Mouse (Mus musculus): ENCODE measurements at regions not wholly inside any gene's neighbourhood (a gene's known extent, or its start where the extent isn't known, plus 50 kb on each side); places are given as distances from the start of the nearest gene placed in this dataset.

- DNase-seq: no peak
Observed at GRCm38 (mm10) chr13:28633541-28634041, 319.9 kb downstream of the Sox4 start.

GRCm38 (mm10) chr13:28629431-28630331 is 323.8 kb downstream of the Sox4 start:
- no peak for DNase-seq

DNA sequence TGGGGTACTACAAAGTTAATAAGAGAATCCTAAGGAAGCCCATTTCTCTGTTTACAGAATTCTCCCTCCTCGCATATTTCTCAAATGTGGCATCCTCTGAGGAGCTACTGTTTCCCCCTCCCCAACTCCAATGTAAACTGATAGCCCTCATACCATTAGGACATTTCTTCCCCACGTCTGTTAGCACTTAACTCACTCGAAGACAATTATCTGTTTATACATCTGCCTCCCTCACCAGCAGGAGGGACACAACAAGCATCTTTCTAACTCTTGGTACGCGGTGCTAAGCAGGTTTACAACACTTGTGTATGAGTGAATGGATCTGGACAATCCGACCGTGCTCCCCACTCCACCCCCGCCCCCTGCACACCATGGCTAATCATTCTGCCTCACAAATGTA is 324.8 kb downstream of the Sox4 start:
- DNase-seq: no peak

DNA sequence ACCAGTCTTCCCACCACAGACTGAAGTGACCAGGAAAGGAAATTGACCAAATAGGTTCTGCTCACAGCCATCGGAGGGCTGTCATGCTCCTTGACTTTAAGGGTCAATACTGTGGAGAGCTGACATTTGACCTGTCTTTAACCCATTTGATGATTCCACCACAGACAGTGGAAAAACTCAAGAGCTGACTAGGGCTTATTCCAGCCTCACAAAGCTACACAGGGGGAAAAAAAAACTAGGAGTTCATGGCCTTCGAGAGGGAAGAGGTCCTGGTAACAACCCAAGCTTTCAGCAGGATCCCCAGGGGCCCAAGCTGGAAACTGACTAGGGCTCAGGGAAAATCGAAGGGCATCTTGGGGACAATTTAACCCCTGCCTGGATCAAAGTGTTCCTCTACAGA is 334.6 kb downstream of the Sox4 start:
- DNase-seq: no peak

GRCm38 (mm10) chr13:28617503-28617902 is 336.0 kb downstream of the Sox4 start:
- DNase-seq: no peak

DNA sequence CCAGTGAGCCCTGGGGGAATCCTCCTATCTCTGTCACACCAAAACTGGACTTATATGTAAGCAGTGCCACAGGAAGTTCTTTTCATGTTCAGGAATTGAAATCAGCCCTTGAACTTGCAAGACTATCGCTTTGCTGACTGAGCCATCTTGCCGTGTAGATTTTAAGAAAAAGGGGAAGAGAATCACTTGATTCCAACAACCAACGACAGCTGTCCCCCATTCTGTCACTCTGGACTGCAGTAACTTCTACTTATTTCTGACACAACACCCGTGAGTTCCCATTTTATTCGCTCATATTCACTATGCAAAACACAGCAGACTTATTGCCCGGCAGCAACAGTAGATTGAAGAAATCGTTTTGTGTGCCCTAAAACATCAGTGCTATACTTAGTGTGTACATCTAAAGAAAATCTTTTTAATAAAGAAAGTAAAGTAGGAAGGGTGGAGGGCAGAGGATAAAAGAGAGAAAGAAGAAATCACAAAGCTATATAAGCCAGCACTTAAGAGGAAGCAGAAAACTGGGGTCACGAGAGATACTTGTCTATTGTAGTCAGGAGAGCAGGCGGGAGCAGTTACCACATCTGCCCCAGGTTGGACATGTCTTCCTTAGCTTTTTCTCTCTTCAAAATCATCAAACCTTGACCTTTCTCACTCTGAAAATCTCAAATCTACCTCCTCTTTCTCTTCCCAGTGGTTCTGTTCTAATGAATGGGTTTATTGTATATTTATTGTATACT is 336.7 kb downstream of the Sox4 start:
- DNase-seq: no peak

GRCm38 (mm10) chr13:28607551-28608114 is 345.9 kb downstream of the Sox4 start:
- no peak for DNase-seq

GRCm38 (mm10) chr13:28606651-28607050 is 346.9 kb downstream of the Sox4 start:
- DNase-seq: no peak

DNA sequence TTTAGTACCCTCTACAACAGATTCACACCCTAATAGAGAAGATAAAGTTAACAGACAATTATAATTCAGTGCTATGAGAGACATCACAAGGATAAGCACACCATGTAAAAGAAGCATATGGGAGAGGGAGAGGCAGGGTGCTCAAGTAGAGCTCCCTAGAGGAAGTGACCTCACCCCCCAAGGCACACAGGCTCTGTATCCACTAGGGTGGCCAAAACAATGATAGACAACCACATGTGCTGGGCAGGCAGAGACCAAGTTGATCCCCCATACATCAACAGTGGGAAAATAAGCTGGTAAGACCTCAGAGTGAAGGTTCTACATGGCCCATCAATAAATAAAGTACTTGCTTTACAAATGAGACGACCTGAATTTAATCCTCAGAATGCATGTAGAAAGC is 347.7 kb downstream of the Sox4 start:
- no peak for DNase-seq

- no peak for DNase-seq
Observed at GRCm38 (mm10) chr13:28604016-28604415, 346.7 kb downstream of the Gm11361 start.

DNA sequence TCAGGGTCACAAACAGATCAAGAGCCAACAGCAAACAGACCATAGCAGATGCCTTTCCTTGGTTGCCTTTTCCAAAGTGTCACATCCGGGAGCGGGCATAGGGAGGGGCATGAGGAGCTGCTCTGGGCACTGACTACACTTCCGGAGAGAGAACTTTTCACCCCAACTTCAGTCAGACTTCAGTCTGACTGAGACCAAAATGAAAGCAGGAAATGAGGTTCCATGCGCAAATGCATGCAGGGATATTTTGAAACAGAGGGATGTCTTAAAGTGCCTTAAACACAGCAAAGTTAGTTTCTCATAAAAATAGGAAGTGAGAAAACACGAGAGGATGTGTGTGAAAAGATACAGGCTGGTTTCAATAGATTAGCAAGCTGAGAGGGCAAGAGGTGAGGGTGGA is 343.5 kb downstream of the Gm11361 start:
- DNase-seq: no peak

DNA sequence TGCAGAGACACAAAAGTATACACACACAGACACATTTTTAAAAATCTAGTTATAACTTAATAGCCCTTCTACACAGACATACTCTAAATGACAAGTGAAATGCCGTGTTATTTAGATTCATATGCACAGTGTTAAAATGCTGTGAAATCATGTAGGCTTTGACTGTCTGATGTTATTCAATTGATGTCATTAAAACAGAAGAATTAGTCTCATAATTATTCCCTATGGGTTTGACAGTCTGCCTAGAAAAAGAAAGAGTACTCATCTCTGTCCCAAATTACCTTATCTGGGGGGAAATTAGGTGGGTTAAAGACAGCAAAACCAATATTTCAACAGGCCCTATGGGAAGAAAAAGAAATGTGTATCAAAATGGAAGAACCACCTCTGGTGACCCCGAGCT is 339.0 kb downstream of the Gm11361 start:
- no peak for DNase-seq

GRCm38 (mm10) chr13:28592176-28592575 is 334.8 kb downstream of the Gm11361 start:
- DNase-seq: no peak

DNA sequence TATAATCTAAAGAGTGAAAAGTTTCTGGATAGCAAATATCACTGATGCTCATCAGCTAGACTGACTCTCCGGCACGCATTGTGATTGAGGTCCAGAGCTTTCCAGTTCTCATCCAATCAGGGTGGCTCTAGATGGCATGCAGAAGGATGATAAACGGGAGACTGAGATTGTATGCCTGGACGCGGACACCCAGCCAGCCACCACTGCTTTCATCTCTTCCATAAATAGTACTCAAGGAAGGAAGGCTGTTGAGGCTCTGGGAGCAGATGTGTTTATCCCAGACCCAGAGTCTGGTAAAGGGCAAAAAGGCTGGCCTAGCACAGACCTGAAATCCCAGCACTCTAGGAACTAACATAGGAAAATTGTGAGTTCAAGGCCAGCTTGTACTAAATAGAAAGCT is 330.6 kb downstream of the Gm11361 start:
- DNase-seq: no peak

DNA sequence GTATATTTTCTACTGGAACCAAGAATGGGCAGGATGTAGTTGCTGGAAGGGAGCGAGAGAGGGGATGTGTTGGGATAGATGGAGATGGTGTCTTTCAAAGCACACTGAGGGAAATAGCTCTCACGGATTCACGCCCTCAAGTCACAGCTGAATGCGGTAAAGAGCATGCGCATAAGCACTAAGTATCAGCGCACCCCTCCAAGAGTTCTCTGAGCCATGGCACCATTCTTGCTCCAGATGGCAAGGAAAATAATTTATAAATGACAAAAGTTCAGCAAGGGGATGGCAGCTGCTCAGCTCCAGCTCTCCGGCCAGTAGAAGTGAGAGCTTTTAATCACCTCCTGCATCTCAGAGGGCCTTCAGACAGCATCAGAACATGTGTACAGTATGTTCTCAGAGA is 329.4 kb downstream of the Gm11361 start:
- DNase-seq: no peak

GRCm38 (mm10) chr13:28586140-28586539 is 328.8 kb downstream of the Gm11361 start:
- no peak for DNase-seq

GRCm38 (mm10) chr13:28583617-28584016 is 326.3 kb downstream of the Gm11361 start:
- no peak for DNase-seq

GRCm38 (mm10) chr13:28575202-28575851 is 318.0 kb downstream of the Gm11361 start:
- no peak for DNase-seq

DNA sequence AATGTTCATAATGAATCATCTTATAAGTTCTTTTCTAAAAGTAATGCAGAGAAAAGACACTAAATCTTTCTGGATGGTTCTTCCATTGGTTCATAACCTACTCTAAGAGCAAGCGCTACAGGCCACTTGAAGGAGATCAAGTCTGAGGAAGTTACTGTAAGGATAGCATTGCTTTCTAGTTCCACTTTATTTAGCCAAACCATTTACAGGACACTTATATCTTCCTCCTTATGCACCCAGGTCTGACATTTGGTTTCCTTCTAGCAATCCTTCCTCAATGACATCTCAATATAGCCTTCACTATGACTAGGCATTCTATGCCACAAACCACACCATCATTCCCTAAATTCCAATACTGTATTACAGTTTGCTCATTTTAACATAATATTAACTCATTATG is 316.0 kb downstream of the Gm11361 start:
- no peak for DNase-seq

- DNase-seq: no peak
Observed at GRCm38 (mm10) chr13:28572448-28572847, 315.1 kb downstream of the Gm11361 start.

- DNase-seq: no peak
Observed at GRCm38 (mm10) chr13:28571716-28572115, 314.4 kb downstream of the Gm11361 start.

DNA sequence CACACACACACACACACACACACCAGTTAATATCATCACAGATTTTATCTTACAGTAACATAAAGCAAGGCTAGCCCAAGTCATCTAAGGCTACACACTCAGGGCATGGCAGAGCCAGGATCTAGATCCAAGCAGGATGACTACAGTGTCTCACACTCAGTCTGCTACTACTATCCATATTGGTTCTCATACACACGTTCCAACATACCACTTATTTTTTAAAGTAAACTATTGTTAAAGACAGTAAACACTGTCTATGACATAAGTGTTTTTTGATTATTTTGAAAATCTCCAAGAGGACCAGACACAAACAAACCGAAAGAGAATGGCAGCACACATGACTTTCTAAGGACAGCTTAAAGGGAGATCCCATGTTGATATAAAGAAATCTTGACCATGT is 306.3 kb downstream of the Gm11361 start:
- DNase-seq: no peak

DNA sequence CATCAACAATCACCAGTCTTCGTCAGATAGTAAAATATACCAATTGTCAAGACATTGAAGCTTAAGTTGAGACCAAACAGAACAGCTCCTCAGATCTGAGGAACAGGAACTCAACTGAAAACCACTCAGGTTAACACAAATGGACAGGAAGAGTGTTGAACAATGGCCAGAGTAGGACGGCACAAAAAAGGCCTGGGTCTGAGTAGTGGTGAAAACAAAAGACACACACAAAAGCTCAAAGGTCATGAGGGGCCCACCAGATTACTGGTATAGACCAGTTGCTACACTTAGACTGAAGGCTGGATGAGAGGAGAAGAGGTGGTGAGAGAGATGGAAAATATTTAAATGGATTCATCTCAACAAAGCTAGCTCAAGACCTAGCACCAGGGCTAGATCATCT is 302.8 kb downstream of the Gm11361 start:
- no peak for DNase-seq
